ENCODE assay signal across 8 mouse cellular contexts in the genomic region with DNA sequence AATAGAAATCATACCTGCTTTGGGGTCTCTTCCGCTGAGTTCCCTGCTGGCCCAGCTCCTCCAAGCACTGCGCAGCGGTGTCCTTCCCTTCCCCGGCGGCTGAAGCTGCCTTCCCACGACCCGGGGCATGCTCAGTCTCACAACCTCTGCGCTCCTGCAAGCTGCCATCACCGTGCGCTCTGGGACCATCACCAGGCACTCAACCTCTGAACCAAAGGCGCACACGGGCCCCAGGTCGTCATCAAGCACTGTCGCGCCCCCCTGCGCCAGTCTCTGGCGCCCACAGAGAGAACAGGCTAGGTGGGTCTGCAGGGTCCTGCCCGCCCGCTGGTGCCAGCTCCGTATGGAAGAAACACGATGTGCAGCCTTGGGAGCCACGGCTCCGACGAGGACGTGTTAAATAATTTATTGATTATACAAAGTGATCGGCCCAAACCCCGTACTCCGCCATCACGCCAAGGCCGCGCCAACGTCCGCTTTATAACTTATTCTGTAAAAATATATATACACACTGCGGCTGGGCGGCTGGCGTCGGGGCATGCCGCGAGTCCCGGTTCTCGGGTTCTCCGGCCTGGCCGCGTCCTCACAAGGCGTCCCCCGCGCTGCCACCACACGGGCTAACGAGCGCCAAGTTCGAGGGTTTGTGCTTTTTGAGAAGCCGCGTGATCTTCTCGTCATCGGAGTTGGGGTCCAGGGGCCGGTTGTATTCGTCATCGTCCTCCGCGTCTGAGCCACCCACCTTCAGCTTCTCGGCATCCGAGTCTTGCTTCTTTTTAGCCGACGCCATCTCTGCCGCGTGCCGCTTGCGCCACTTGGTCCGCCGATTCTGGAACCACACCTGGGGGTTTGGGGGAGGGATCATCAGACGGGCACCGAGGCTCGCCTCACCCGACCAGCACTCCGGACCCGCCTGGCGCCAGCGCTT. TPM values are rescaled to one million over a fixed set of nuclear protein-coding genes. Genes with fewer than 3 reads are reported as not detected.
DNase-seq lines count a peak whose midpoint lies in the region; ATAC-seq lines count a peak whose summit lies in the region.

No protein-coding gene starts in this region.

- no peak overlapping the region for H3K9ac ChIP-seq in intestine, embryonic 15.5 days
- H3K9ac ChIP-seq in neural tube, embryonic 13.5 days, result no peak overlapping the region; the same call in 1 of the 2 replicates

- peak overlapping the region; percentile 32 for H3K4me3 ChIP-seq in intestine, embryonic 15.5 days (replicated peaks)
- peak overlapping the region; percentile 31 for H3K4me3 ChIP-seq in neural tube, embryonic 13.5 days

- peaks cover 71% of the 10 kb centered on the region for H3K27me3 ChIP-seq in intestine, embryonic 15.5 days (replicated peaks)
- peaks cover 100% of the 10 kb centered on the region for H3K27me3 ChIP-seq in neural tube, embryonic 13.5 days

- no peaks in the 10 kb centered on the region for H3K9me3 ChIP-seq in intestine, embryonic 15.5 days
- H3K9me3 ChIP-seq in neural tube, embryonic 13.5 days, result no peaks in the 10 kb centered on the region

- DNase-seq in adrenal gland, adult 2 months, result peak; percentile 17
- no peak for DNase-seq in adrenal gland, adult 8-10 months
- DNase-seq in right cerebral cortex, postnatal 25 days, result peak; percentile 22
- no peak for DNase-seq in right cerebral cortex, adult 18-20 months
- no peak for DNase-seq in T-cell, adult 2 months (ENCODE audit: low spot score)
- no peak for DNase-seq in frontal cortex, adult 2 months (ENCODE audit: extremely low spot score in 1 of 2, low spot score in 1 of 2)

- H3K4me1 ChIP-seq in intestine, embryonic 15.5 days (replicated peaks), result peaks cover 27% of the 10 kb centered on the region
- peaks cover 40% of the 10 kb centered on the region for H3K4me1 ChIP-seq in neural tube, embryonic 13.5 days (replicated peaks)

- 3% methylated on average over 78 of the region's 78 CpGs for WGBS in intestine, embryonic 15.5 days
- WGBS in neural tube, embryonic 13.5 days, result under 1% methylated on average over 78 of the region's 78 CpGs

- no peak overlapping the region for H3K27ac ChIP-seq in intestine, embryonic 15.5 days
- no peak overlapping the region for H3K27ac ChIP-seq in neural tube, embryonic 13.5 days (replicated peaks)

- peak overlapping the region; percentile 74 for H3K4me2 ChIP-seq in intestine, embryonic 15.5 days (replicated peaks)
- H3K4me2 ChIP-seq in neural tube, embryonic 13.5 days, result peak overlapping the region; percentile 52

- 0 out of 2 replicates have a peak, but pooled peaks cover 5% of the 10 kb centered on the region for H3K36me3 ChIP-seq in intestine, embryonic 15.5 days
- no peaks in the 10 kb centered on the region for H3K36me3 ChIP-seq in neural tube, embryonic 13.5 days

- ATAC-seq in intestine, embryonic 15.5 days, result no peak
- ATAC-seq in neural tube, embryonic 13.5 days (ENCODE audit: low read depth), result no peak

RNA-seq across cellular contexts. Expression of a gene that starts 1.5 kb away (rescaled TPM):
- not detected for total RNA-seq in adrenal gland, adult 2 months (2021)
- polyA plus RNA-seq in adrenal gland, adult 2 months (2012; rRNA removed), result 0.24 and 0.56 TPM in 2 replicates
- total RNA-seq in adrenal gland, adult 8-10 months (2022), result under 1 TPM in 3 of 4 experiments, not detected in 1; 0.21 to 0.26 (median 0.24) TPM
- polyA plus RNA-seq in intestine, embryonic 15.5 days (2015; fragmentation: Nextera tagmentation; extraction: Ambion mirVana), result 0.34 and 0.87 TPM in 2 replicates
- 5.3 and 7.8 TPM in 2 replicates for polyA plus RNA-seq in neural tube, embryonic 13.5 days (2015; fragmentation: Nextera tagmentation; extraction: Ambion mirVana)
- 9.2 and 11.4 TPM in 2 replicates for polyA plus RNA-seq in frontal cortex, adult 2 months (2012; rRNA removed)

Comparison
In these comparisons a context has a peak if more than half of its experiments do, and no peak if none do; other contexts are left out.
1. DNase-seq: peak in adrenal gland, adult 2 months (single experiment) and right cerebral cortex, postnatal 25 days (single experiment); none in adrenal gland, adult 8-10 months (single experiment), right cerebral cortex, adult 18-20 months (single experiment), T-cell, adult 2 months (single experiment) and frontal cortex, adult 2 months (0 of 2).